Mouse (Mus musculus): ENCODE data around the gene P4hb.

GRCm38 (mm10) chr11:120615167-120615566 lies 42.1 kb upstream of the P4hb start:
- no peak for TF ChIP-seq ZNF384 (IDR thresholded peaks at IDR 0.05; ENCODE audit: low read depth, low read length)
- no peak for TF ChIP-seq HCFC1 (IDR thresholded peaks at IDR 0.05; ENCODE audit: borderline replicate concordance, insufficient read depth, low read length)
- no peak for TF ChIP-seq ZC3H11A (IDR thresholded peaks at IDR 0.05; ENCODE audit: borderline replicate concordance, low read depth, low read length)
